Mouse (Mus musculus) lung, postnatal 4 days (tissue): Measurements from ENCODE around the gene Il5.
A peak's percentile ranks its signal among the peaks of the same experiment; 100 is the strongest.

Source experiments
- DNase-seq, 2 experiments: peaks; one replicate each; pipeline ENCODE4 v3.0.0; 2021

Gene Il5

DNA sequence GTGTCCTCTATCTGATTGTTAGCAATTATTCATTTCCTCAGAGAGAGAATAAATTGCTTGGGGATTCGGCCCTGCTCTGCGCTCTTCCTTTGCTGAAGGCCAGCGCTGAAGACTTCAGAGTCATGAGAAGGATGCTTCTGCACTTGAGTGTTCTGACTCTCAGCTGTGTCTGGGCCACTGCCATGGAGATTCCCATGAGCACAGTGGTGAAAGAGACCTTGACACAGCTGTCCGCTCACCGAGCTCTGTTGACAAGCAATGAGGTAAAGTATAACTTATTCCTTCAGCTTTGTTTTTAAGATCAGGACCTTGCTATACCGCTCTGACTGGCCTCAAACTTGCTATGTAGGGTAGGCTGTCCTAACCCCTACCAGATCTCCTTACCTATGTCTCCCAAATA is at the start of gene Il5:
TSS of gene Il5 (plus strand) at position 80 of the 400 bp plus-strand sequence.
- DNase-seq: no peak

DNA sequence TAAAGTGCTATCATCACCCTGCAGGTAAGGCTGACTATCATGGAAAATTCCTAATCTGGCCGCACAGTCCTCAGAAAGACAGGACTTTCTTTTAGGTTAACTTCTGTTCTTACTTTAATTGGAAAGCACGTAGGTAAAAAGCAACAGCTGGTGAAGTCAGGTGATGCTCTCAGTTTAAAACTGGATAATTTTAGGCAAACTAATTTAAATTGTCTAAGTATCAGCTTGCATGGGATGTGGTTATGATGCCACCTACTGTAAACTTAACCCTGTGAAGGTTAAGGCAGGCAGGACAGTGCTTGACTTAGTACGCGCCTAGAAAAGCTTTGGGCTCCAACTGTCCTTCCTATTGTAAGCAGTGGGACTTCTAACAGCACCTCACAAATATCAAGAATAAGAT is 49.2 kb upstream of the Il5 start:
- DNase-seq: no peak

DNA sequence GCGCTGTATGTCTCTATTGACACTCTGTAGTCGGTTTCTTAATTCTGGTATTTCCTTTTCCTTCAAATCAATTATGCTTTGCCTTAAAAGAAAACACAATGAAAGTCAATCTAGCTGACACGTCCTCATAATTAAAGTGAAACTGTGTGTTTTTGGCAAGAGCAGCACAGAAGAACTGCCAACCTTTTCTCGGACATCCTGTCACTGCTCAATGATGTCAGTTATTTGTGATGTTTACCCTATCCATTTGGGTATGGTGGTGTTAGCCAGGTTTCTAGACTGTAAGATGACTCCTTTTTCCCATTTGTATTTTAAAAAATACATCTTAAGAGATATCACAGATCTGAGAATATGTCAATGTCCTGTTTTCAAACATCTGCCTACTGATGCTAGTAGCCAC is 40.5 kb upstream of the Il5 start:
- DNase-seq: no peak

DNA sequence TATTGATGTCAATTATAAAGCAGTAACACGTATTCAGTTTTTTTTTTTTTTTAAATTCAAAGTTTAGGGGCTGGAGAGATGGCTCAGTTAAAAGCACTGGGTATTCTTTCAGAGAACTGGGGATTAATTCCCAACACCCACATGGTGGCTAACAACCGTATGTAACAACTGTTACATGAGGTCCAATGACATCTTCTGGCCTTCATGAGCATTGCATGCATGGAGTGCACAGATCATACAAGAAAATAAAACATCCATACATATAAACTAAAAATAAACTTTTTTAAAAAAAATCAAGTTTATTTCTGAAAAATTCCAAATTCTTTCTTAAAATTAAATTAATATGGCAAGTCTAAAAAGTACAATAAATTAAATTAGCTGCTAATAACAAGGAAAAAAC is 38.9 kb upstream of the Il5 start:
- DNase-seq: no peak

DNA sequence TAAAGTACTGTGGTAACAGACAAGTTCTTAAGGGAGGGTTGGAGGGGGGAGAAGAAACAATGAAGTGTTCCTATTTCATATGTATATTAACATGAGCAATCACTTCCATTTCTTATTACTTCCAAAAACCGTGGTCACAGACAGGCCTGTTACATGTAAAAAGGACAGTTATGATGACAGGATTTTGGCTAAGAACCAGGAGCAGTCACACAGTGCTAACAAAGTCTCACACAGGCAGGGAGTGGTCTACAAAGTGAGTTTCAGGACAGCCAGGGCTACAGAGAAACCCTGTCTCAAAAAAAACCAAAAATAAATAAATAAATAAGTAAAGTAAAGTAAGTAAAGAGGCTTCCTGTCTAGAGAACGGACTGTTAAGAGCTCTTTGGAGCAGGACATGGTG is 38.4 kb upstream of the Il5 start:
- DNase-seq: no peak

DNA sequence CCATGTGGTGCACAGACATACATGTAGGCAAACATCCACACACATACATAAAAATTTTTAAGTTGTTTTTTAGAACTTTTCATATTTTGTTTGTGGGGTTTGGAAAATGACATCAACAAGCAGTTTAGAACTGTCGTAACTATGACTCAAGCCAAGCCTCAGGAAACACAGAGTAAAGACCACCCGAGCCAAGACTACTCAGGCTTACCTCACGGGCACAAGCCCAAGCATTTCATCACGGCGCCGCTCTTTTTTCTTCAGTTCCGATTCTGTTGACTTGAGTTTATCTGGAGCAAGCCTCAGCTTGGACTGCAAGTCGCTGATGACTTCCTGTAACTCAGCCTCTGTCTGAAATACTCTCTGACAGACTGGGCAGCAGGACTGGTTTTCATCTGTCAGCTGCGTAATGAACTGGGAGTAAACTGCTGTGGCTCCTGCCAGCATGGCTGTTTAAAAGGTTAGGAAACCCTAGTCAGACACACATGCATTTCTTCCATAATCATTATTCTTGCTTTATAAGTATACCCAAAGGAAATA is 37.5 kb upstream of the Il5 start:
- DNase-seq: peak; percentile 18 to 66

DNA sequence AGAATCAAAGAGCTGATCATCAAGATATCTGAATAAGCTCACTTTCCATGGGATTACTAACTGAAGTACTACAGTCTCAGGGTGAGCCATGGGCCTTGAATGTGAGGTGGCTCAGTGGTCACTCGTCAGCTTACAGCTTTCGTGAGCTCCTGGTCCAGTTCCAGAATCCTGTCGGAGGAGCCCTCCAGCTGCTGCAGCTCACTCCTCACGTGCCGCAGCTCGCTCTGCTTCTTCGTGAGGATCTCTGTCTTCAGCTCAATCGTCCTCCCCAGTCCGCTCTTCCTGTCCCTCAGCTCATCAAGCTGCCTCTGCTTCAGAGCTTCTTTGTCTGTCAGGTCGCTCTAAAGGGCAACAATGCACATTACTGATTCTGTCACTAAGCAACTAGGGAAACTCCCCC is 28.6 kb upstream of the Il5 start:
- peak; percentile 62 to 90 for DNase-seq

DNA sequence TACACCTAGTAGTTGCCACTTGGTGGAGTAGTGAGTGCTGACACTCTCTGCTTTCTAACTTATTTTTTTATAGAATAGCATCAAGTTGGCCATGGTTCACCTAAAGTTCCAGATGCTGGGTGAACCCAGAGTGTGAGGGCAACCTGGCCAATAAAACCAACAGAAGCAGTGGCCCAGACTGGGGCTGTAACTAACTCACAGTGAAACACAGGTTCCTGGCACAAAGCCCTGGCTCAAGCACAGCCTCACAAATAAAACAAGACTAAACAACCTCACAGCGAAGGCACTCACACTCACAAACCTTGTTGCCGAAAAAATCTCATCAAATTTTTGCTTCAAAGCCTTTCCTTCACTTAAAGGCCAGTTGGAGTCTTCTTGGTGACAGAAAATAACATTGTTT is 22.1 kb upstream of the Il5 start:
- no peak for DNase-seq

DNA sequence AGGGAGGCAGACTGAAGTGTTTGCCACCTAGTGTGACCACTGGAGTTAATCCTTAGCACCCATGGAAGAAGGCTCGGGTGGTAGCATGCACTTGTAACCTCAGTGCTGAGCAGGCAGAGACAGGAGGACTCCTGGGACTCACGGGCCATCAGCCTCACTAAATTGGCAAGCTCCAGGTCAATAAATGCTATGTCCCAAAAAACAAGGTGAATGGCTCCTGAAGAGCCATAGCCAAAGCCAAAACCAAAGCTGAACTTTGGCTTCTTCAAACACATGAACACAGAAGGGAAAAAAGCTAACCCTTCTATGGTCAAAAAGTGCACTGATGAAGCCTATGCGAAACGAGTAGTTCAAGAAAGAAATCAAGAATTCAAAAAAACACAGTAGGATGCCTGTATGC is 21.2 kb upstream of the Il5 start:
- no peak for DNase-seq

DNA sequence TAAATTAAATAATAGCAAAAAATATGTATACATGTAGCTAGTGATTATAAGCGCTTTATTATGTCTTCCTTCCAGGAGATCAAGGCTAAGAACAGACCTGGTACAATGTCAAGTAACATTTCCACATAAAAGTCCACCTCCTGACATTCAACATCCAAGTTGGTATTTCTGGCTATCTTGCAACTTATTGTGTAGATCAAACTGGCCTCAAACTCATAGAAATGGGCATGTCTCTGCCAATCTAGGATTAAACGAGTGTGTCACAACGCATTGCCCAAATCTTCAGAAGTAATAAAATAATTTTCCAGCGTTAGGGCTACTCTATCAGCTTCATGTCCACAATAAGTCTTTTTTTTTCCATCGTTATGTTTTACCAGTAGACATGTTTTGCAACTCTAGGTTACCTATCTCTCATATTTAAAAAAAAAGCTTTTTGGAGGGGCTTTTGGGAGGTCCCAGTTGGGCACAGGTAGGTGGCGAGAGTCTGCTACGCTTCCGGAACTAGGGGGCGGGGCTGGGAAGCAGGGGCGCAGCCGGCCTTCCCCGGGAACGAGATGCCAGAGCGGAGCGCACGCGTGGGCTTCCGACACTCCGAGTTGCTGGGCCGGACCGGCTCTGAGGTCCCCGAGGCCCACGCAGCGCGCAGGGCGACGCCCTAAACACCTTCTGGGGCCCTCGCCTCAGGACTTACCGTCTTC is 14.2 kb upstream of the Il5 start:
- DNase-seq: peak; percentile 52 to 65

DNA sequence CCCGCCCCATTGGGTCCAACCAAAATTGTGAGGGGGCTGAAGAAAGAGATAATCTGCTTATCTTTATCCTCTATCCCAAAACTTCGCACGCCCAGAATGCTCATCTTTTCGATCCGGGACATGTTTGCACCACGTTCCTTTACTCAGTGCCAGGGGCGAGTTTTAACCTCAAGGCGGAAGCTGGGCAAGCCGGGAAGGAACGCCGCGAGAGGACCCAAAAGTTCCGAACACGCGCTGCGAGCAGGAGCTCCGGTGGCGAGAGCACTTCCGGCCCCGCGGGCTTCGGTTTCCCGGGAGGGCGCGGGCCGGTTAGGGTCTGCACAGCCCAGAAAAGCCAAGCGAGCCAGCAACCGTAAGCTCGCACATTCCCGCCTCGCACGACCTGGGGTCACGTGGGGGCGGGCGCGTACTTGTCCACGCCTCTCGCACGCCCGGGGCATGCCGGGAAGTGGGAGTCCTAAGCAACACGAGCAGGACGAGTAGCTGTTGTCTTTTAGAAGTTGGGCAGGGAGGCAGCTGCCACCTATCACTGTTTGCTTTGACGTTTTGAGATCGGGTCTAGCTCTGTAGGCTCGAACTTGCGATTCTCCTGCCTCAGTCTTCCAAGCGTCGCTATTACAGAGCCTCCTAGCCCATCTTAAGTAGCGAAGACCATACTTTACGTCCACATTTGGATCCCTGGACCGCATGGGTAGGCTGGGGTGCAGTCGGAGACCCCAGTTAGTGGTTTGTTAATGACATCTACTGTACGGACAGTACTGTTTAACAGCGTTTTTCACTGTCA is 13.5 kb upstream of the Il5 start, which contains the start of gene Rad50:
TSS of gene Rad50 (minus strand) at position 386 of the 784 bp plus-strand sequence.
- DNase-seq: peak; percentile 93 to 94

DNA sequence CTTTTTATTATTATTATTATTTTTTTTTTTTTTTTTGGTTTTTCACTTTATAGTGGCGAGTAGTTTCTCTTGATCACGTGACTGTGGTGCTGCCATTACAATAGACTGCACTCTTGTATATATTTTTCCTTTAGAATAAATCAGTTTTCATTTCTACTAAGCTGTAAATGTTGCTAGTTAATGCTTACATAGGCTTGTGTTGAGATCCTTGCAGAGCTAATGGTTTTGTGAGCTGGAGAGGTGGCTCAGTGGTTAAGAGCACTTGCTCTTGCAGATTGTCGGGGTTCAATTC is 12.9 kb upstream of the Il5 start:
- no peak for DNase-seq

DNA sequence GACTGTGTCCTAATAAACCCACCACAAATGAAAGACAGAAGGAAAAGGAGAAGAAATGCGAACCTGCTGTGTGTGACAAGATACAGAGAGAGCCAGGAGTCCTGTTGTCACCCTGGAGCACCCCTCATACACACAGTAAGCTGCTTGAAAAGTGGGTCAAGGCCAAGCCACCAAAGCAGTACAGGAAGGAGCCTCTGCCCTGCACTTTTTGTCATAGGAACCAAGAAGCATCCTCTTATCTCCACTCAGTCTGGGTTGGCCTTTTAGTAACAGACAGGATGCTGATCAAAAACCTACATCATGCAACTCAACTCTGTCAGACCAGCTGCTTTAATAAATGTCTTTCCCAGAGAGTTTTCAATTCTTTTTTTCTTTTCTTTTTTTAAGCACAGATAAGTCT is 893 bp upstream of the Il5 start:
- no peak for DNase-seq

DNA sequence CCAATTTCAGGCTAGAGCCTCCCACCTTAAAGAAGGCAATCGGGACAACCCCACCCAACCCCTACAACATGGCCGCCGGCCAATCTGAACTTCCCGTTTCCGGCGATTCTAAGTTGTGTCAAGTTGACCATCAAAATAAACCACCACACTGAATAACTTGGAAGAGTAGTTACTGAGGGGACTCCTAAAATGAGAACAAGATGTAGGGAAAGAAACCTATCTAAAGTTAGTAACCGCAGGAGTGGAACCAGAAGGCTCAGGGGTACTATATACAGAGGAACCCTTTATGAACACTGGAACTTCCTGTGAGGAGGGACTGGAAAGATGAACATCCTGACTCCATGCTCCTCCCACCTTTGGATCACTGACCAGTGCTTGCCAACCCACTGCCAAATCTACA is 10.9 kb downstream of the Il5 start:
- no peak for DNase-seq

DNA sequence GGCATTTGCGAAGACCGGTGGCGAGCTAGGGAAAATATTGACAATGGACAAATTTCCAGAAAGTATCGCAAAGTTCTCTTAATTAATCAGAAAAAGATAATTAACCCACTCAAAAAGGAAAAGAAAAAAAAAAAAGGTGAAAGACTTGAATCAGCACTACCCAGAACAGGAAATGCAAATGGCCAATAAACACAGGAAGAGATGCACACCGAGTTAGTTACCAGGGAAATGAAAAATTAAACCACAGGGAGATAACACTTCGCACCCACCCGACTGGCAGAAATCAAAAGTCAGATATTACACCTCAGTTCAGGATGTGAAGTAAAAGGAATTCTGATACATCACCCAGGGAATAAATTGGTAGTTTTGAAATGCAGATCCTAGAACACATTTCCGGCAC is 11.7 kb downstream of the Il5 start:
- DNase-seq: no peak

DNA sequence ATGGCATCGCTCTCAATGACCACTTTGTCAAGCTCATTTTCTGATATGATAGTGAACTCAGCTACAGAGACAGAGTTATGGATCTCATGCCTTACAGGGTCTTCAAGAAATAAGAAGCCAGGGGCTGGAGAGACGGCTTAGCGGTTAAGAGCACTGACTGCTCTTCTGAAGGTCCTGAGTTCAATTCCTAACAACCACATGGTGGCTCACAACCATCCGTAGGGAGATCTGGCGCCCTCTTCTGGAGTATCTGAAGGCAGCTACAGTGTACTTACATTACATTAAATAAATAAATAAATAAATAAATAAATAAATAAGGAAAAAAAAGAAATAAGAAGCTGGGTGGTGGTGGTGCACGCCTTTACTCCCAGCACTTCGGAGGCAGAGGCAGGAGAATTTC is 13.2 kb downstream of the Il5 start:
- DNase-seq: no peak

DNA sequence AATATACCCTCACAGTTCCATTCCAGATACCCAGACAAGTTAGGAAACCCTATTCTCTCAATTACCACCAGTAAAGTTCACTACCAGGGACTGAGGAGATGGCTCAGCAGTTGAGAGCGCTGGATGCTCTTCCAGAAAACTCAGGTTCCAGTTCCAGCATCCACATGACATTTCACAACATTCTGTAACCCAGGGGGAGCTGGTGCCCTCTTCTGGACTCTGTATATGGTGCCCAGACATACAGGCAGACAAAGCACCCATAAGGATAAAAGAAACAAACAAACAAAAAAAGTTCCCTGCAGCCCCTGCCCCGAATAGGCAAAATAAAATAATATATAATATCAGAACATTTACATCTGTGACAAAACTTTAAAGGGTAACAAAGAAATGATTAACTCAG is 13.8 kb downstream of the Il5 start:
- no peak for DNase-seq

DNA sequence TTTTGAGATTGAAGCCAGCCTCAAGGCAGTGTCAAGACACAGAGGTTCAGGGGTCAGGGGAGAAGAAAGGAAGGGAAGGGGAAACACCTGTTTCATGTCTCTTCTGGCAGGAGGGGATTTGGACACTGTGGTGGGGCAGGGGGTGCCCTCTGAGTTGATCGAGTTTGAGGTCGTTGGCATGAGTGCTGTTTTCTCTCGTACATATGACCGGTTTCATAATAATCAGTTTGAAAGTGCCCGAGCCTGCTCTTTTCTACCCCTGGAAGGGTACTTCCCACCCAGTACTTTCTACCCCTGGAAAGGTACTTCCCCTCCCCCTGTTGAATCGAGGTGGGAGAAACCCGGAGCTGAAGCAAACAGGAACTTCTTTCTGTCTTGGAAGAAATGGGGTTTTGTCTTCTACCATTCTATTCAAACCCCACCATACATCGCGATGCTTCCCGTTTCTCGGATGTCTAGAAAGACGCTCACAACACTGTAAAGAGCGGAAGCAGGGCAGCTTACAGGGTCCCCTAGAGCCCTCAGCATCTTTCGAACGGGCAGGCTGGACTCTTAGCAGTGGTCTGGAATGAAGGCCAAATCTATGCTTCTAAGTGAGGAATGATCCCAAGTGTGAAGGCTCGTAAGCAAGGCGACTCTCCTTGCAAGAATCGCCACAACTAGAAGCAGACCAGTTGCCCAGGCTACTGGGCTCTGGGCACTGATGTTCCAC is 14.5 kb downstream of the Il5 start:
- DNase-seq: no peak

DNA sequence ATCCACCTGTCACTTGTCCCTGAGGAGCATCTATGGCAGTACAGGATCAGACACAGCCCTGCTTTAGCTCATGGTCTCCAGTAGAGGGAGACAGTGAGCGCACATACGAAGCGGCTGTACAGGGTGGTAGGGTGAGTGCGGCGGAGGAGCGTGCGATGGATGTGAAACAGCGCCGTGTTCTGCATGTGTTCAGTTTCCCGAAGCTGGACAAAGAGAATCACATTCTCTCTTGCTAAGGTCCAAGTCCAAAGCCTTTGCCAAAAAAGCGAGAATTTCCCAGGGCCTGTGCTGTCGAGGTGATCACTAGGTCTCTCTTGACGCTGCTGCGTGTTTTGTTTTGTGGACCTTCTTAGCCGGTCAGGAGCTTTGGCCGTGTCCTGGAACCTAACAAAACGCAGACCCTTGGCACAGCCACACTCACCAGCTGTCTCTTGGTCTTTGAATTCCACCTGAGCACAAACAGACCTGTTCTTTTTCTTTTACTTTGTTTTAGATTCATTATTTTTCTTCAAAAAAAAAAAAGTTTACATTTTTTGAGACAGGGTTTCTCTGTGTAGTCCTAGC is 15.2 kb downstream of the Il5 start:
- peak; percentile 64 to 76 for DNase-seq

DNA sequence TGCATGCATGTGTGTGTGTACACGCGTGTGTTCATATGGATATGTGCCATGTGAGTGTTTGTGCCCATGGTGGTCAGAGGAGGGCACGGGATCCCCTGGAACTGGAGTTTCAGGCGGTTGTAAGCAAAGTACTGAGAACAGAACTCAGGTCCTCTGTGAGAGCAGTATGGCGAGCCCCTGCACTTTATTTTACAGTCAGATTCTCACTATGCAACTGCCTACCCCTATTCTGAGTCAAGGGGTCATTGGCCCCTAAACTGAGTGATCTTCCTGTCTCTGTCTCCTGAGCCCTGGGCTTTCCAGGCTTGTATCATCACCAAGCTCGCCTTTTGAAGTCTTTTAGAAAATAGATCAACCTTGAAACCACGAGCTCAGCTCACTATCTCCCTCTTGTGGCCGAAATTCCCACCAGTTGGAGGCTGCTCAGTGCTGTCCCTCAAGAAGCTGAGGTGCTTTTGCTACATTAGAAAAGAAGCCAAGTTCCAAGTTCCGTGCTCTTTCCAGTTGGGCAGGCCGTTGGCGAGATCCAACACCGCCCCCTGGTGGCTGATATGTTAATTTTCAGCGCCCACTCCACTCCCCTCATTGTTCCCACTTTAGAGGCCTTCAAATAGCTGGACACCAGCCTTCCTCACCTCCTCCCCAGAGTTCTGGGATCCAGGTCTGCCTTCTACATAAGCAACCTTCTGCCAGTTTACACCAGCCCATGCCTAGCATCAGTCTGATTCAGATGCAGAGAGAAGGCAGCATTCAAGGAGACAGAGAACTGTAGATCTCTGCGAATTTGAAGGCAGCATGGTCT is 16.4 kb downstream of the Il5 start:
- DNase-seq: peak; percentile 83 to 88

DNA sequence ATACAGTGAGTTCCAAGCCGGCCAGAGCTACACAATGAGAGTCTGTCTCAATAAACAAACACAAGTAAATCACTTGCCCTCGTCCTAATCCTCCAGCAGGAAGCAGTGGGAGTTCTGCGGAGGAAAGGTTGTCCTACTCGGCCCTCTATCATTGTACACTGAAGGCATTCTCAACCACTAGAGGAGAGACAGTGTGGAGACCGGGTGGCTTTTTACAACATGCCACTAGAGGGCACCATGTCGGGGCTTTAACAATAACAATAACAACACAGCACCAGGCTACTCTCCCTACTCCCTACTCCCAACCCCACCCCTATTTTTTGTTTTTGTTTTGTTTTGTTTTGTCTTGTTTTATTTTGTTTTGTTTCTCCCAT is 17.0 kb downstream of the Il5 start:
- DNase-seq: peak; percentile 56 to 76

DNA sequence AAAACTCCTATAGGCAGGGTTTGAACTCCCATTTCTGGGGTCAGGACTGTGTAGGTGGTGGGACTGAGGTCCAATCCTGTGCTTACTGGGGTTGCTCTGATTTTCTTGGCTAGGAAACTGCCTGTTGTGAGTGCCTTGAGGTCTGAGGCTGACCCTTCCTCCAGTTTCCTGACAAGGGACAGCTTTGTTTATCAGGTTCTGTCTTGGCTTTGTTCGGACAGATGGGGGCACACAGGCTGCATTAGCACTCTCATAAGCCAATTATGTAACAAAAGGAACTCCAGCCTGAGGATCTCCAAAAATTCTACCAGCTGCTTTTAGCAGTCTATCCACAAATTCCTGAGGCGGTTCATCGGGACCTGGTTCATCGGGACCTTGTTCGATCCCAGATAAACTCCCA is 21.8 kb downstream of the Il5 start:
- peak; percentile 15 to 28 for DNase-seq

DNA sequence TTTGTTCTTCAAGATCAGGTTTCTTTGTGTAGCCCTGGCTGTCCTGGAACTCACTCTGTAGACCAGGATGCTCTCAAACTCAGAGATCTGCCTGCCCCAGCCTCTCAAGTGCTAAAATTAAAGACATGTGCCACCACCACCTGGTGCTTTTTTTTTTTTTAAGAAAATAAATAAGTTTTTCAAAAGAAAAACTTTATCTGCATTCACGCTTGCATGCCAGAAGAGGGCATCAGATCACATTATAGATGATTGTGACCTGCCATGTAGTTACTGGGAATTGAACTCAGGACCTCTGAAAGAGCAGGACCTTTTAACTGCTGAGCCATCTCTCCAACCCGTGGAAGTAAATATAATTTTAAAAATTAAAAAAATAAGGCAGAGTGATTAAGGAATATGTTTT is 24.7 kb downstream of the Il5 start:
- no peak for DNase-seq
